In genomic region chr12:80083937-80084336, GRCm38 (mm10) we compare ENCODE assay signal across 8 mouse cellular contexts. TPM values are rescaled to one million over a fixed set of nuclear protein-coding genes. Genes with fewer than 3 reads are reported as not detected.
A peak's percentile ranks its signal among the peaks of the same experiment; 100 is the strongest.
DNase-seq lines count a peak whose midpoint lies in the region; ATAC-seq lines count a peak whose summit lies in the region.

No protein-coding gene starts in this region.

- H3K27me3 ChIP-seq in kidney, embryonic 15.5 days: no peaks in the 10 kb centered on the region

- no peak overlapping the region for H3K4me3 ChIP-seq in kidney, embryonic 15.5 days (replicated peaks)

- peak; percentile 59 for DNase-seq in R1 (ENCODE audit: low read depth, low spot score)
- peak; percentile 71 for DNase-seq in c-Kit-negative CD71-positive TER-119-positive erythroid progenitor cells, embryonic 14.5 days (ENCODE audit: low read depth, low spot score)
- DNase-seq in heart, adult 9 months (ENCODE audit: low spot score in 2 of 2): peak; percentile 93 to 94
- peak; percentile 76 for DNase-seq in lung, postnatal 14 days
- no peak for DNase-seq in frontal cortex, postnatal 14 days (ENCODE audit: low spot score in 2 of 2)

- peak overlapping the region; percentile 4 for H3K4me2 ChIP-seq in kidney, embryonic 15.5 days

- 15% methylated on average over 3 of the region's 3 CpGs for WGBS in kidney, embryonic 15.5 days

- H3K27ac ChIP-seq in kidney, embryonic 15.5 days: peak overlapping the region; percentile 90

- no peak overlapping the region for H3K9ac ChIP-seq in kidney, embryonic 15.5 days

- H3K4me1 ChIP-seq in kidney, embryonic 15.5 days: peaks cover 48% of the 10 kb centered on the region

- peak; percentile 92 for ATAC-seq in kidney, embryonic 15.5 days (replicated peaks; ENCODE audit: low FRiP score)
- ATAC-seq in frontal cortex, adult (ENCODE audit: low TSS enrichment): no peak
- no peak for ATAC-seq in cerebellum, adult (ENCODE audit: insufficient number of reproducible peaks, low FRiP score, low TSS enrichment)

- no peaks in the 10 kb centered on the region for H3K9me3 ChIP-seq in kidney, embryonic 15.5 days (replicated peaks)

- H3K36me3 ChIP-seq in kidney, embryonic 15.5 days: no peaks in the 10 kb centered on the region

RNA-seq across cellular contexts. Expression of gene Zfp36l1, which starts 28.9 kb away (rescaled TPM):
- polyA plus RNA-seq in kidney, embryonic 15.5 days (2015; fragmentation: Nextera tagmentation; extraction: Ambion mirVana): 136 and 154 TPM in 2 replicates

Comparison
In these comparisons a context has a peak if more than half of its experiments do, and no peak if none do; other contexts are left out.
1. DNase-seq: peak in R1 (single experiment), c-Kit-negative CD71-positive TER-119-positive erythroid progenitor cells, embryonic 14.5 days (single experiment), heart, adult 9 months (2 of 2) and lung, postnatal 14 days (single experiment); none in frontal cortex, postnatal 14 days (0 of 2).